Mouse (Mus musculus): ENCODE measurements around the gene Acp7. TPM values are rescaled to one million over a fixed set of nuclear protein-coding genes. Genes with fewer than 3 reads are reported as not detected.
A peak's percentile ranks its signal among the peaks of the same experiment; 100 is the strongest.

Acp7 gene
- polyA plus RNA-seq, 1 experiment, result 3.9 TPM

DNA sequence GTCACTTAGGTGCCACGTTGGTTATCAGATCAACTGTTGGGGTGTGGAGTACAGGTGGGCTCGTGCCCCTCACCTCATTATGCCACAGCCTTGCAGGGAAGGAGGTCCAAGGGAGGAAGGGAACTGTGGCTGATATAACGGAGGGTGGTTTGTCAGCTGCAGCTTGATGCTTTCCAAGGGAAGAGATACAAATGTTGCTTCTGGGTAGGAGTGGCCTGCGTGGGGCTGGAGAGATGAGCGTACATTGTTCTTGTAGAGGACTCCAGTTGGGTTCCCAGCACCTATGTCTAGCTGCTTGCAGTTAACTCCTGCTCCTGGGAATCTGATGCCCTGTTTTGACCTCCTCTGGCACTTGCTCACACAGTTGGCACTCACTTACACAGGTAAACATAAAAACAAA is 28.0 kb downstream of the Acp7 start:
- no peak for DNase-seq (ENCODE audit: extremely low spot score in 1 of 2, low spot score in 1 of 2)

DNA sequence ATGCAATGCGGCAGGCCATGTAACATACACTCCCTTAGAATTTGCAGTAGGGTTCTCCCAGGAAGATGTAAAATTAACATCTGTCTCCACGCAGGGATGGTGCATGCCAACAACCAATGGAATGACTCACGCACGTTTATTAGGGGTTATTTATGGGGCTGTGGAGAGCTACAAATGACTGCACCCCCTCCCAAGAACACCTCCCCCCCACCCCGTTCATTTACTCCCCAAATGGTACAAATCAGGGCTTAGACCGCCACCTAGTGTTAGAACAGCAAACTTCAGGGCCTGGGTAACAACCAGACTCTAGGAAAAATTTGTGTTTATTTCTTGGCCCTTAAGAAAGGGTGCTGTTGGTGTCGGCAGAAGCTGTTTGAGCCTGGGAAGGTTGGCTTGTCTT is 29.5 kb downstream of the Acp7 start:
- DNase-seq (ENCODE audit: extremely low spot score in 1 of 2, low spot score in 1 of 2), result peak in 1 of 2 experiments; percentile 86

DNA sequence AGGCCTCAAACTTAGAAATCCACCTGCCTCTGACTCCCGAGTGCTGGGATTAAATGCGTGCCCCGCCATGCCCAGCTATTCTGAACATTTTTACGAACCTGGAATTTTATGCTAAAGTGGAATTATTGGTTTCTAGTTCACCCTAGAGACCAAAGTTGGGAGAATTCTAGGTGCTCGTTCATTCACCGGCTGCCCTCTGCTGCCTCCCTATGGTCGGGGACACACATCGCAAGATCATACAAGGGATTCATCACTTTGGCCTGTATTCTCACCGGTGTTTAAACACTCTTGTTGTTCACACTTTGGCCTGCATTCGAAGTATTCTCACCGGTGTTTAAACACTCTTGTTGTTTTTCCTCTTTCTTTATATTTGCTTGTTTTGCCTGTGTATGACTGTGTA is 30.1 kb downstream of the Acp7 start:
- DNase-seq (ENCODE audit: extremely low spot score in 1 of 2, low spot score in 1 of 2), result peak in 1 of 2 experiments; percentile 85

DNA sequence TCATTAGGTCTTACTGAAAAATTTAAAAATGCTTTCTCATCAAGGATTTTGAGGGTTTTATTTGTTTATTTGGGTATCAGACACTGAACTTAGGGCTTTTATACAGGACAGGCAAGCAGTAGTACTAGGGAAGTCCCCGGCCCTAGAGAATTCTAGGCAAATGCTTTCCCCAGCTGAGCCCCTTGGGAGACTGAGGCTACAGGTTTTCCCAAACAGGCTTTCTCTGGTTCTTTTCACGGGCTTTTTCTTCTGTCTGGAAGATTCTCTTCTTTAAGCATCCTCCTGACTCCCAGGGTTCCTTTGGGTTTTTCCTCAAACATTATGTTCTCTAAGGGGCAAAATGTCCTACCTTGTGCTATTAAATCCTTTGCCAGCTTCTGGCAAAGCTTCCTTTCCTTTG is 32.2 kb downstream of the Acp7 start:
- DNase-seq (ENCODE audit: extremely low spot score in 1 of 2, low spot score in 1 of 2), result no peak

DNA sequence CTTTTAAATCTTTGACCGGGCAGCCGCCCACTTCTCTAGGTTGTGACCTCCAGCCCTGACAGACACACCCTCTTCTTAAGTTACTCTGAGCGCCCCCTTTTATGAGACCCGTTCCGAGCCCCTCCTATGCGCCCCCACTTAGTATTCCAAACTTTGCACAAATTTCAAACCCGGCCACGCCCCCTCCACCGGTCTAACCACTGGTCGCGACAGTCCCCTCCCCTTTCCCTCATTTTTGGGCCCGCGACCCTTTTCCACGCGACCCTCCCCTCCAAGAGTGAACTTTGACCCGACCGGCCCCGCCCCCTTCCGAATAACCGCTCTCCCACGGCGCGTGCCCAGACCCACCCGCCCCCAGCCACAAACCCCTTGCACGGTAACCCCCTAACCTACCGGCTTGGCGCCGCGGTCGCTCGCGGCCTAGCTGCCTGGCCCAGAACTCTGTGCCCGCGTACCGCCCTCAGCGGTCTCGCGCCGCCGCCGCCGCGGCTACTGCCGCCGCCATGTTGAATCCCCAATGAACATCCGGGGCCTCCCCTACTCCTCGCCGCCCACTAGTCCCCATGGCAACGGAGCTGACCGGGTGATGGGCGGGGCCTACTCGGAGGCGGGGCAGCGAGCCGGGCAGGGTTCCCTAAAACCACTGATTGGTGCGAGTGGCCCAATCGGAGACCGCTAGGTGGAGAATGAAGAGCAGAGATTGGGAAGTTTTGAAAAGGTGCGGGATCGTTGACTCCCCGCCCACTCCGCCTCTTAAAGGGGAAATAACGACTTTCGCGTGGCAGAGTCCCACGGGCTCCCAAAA is 33.3 kb downstream of the Acp7 start, which contains the start of the genes Samd4b and Pak4:
Gene Samd4b, minus strand, starts transcription at position 503 of the 805 bp plus-strand sequence.
Gene Pak4, minus strand, starts transcription at position 544 of the 805 bp plus-strand sequence.
- peak; percentile 98 to 100 for DNase-seq (ENCODE audit: extremely low spot score in 1 of 2, low spot score in 1 of 2)

DNA sequence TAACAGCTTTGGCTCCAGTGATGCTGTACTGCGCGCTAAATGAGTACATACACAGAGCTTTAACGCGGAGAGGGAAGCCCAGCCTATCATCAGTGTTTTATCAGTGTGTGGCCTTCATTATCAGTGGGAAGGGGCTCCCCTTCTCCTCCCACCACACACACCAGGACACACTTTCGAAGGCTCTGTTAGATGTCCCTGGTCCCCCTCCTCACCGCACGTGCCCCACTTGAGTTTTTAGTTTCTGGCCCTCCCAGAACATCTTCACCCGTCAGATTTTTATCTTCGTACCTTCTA is 33.9 kb downstream of the Acp7 start:
- no peak for DNase-seq (ENCODE audit: extremely low spot score in 1 of 2, low spot score in 1 of 2)

DNA sequence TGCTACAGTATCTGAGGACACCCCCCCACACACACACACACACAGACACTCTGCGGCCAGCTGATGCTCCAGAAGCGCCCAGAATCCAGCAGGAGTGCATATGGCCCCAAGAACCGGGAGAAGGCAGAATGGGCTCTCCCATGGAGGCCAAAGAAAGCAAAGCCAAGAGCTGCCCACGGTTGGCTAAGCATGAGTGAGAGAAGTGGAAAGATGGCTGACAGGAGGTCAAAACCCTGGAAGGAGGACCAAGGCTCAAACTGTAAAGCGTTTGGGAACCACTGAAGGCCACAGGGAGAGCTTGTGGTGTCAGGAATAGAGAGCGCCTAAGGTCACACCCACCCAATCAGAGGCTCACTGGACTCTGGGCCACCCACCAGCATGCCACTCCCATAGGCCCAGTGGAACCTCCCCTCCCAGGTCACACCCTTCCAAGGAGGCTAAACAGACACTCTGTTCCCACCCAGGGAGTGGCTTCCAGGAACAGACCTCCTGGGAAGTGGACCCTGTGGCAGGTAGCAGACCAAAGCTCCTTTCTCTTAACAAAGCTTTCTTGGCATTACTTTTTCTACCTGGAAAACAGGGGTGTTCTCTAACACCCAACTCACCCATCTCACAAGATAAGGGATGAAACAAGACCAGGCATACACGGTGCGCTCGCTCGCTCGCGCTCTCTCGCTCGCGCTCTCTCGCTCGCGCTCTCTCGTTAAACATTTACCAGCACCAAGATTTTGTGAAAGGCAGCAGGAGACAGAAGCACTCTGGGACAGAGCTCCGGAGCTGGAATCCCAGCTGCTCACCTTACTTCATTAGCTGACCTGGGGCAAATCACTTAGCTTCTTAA is 34.5 kb downstream of the Acp7 start:
- DNase-seq (ENCODE audit: extremely low spot score in 1 of 2, low spot score in 1 of 2), result no peak

DNA sequence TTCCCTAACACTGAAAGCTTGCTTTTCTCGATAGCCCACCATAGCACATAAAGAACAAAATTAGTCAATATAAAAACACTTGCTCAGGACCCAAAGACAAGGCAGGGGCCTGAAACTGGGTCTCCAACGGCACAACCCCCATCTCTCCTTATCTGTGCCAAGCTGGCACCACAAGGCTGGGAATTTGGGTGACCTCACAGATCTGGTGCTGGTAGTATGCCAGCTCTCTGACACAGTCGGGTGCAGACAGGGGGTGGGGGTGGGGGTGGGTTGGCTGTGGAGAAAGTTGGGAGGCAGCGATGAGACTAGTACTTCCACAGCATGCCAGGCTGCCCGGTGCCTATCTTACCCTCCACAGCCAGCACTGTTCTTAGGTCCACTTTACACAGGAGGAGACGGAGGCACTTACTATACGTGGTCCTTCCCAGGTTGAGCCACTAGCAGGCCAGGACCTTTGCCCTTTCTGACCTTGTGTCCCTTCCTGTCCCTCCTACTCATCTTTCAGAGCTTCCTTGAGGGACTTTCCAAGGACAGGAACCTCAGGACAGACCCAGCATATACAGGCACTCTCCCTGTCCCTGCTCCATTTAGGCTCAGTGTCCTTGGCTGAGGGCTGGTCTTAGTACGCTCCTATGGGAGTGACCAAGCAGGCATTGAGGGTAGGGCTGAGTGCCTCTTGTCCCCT is 35.2 kb downstream of the Acp7 start:
- no peak for DNase-seq (ENCODE audit: extremely low spot score in 1 of 2, low spot score in 1 of 2)

DNA sequence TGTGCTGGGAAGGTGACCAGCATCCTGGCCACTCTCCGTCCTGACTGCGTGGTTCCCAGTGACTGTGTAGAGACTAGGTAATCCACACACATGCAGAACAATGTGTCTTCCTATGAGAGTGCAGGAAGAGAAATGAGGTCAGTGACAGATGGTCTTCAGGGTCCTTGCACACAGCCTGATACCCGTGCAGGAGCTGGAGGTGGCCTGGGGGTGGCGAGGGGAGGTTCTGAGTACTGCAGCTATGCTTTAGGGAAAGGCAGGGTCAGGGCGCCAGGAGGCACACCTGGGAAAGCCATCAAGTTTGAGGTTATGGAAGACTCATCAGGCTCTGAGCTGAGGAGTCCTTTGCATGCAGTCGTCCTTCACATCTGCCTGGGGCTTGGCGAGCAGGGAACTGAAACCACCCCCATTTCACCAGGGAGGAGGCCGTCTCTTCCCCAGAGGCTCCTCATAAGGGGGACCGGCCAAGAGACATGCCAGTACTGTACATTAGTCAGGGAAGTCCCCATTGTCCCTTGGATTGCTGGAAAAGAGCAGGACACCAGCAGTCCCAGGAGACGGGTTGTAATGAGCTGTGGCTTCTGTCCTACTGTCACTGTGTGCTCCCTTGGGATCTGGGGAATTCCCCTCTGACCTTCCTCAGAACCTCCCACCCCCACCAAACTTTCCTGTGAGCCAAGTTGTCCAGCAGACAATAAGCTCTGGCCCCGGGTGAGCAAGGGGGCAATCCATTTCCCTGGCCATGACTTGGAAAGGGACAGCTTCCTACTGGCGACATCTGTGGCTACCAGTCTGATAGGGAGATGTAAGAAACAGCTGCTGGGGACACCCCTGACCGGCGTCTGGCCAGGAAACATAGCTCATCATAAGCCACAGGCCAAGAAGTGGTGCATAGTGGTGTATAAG is 37.7 kb downstream of the Acp7 start:
- DNase-seq (ENCODE audit: extremely low spot score in 1 of 2, low spot score in 1 of 2), result no peak

DNA sequence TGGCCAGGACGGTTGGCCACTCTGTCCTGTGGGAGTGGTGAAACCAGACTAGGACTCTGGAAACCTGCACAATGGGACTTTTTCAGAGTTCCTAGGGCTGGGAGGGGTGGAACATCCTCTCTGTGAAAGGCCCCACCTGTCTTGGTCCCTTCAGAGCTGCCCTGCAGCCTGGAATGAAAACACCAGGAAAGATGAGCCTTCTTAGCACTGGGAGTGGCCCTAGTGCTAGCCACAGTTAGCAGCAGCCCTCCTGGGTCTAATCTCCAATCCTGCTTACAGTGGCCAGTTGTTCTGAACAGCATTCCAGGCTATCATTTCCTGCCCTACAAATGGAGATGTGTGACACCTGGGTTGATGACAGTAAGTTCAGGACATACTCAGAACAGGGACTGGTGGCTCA is 39.3 kb downstream of the Acp7 start:
- no peak for DNase-seq (ENCODE audit: extremely low spot score in 1 of 2, low spot score in 1 of 2)

DNA sequence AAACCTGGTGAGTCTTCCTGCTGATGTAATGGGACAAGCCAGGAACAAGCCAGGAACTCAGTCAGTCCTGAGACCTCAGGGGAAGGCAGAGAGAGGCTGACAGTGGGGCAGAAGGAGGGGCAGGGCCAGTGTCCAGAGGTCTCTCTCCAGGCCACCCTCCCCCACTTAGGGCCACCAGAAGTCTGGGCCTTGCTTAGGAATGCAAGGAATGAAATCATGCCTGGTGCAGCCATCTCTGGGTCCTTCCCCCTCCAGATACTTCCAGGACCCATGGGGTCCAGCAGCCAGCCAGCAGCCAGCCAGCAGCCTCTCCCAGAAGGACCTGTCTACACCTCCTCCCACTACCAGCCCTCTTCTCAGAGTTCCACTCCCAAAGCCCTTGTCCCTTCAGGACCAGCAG is 43.5 kb downstream of the Acp7 start:
- no peak for DNase-seq (ENCODE audit: extremely low spot score in 1 of 2, low spot score in 1 of 2)

DNA sequence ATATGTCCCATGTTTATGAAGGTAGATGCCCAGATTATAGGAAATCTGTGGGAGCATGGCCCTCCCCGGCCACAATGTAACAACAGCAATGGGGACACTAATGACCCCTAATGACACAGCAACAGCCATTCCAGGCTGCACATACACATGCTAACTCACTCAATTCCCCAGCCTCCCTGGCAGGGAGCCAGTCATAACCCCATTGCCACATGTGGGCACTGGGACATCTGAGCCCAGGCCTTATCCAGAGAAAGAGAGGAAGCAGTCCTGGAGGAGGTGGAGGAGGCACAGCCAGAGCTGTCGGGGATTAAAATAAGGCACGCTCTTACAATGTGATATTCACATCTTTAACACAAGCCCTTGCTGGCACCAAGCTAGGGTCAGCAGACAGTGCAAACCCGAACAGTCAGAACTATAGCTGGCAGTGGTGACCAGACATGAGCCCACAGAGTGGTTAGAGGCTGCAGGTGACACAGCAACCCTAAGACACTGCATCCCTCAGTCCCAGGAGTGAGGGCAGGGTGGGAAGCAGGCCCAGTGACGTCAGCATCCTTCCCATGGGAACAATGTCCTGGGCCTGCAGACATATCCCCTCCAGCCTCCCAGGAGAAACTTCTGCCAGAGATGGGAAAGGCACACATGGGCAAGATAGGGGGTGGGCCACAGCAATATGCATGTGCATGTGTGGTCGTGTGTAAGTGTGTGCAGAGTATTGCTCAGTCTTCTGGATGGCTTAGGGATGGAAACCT is 44.3 kb downstream of the Acp7 start:
- no peak for DNase-seq (ENCODE audit: extremely low spot score in 1 of 2, low spot score in 1 of 2)

DNA sequence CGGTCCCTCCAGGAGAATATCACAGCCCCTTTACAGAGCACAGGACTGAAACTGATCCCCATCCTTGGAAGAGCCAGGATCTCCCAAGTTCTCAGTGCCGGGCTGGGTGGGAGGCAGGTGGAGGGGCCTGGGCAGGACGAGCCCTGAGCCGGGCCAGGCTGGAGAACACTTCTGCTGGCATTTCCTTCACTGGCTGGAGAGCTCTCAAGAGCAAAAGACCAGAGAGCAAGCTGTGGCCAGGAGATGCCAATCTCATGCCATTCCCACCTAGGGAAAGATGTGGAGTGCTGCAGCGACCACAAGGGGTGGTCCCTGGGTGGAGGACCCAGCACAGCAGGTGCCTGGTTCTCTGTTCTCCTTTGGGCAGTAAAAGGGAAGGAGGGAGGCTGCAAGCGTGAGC is 46.1 kb downstream of the Acp7 start:
- DNase-seq (ENCODE audit: extremely low spot score in 1 of 2, low spot score in 1 of 2), result no peak

DNA sequence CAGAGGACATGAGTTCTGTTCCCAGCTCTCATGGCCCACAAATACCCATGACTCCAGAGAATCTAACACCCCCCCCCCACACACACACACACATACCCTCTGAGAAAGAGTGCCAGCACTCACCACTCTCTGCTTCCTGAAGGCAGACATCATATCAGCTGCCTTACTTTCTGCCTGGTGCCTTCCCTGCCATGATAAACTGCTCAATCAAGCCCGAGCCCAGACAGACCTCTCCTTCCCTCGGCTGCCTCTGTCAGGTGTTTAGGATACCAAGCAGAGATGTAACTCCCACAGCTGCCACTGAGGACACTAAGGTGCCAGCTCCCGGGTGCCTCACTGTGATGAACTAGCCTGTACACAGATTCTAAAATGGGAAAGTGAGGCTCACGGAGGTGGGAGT is 46.7 kb downstream of the Acp7 start:
- DNase-seq (ENCODE audit: extremely low spot score in 1 of 2, low spot score in 1 of 2), result no peak

DNA sequence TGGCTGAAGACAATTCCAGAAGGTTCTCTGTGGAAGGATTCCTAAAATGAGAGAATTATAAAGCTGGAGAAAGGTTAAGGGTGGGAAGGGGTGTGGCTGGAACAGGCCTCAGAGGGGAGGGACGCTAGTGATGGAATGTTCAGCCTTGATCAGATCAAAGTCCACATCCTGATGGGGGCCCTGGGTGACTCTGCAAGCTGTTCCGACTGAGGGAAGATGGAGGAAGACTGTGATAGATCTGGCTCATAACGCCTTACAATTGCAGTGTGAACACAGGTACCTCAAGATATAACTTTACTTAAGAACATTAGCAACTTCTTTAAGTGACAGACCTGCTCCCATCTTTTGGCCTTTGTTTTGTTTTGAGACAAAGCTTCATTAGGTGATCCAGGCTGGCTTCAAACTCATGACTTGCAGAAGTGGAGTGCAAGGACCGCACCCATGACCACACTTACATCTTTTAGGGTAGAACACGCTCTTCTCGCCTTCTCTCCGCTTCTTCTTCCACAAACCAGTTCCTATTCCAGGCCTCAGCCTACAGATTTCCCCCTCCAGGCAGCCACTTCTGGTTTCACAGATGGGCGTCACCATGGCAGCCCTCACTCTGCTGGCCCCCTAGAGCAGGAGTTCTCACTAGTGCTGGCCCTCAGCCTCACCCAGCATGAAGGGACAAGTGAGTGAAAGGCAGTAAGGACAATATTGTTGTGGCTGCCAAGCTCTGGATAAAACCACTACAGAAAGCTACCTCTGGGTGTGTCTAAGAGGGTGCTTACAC is 47.4 kb downstream of the Acp7 start:
- DNase-seq (ENCODE audit: extremely low spot score in 1 of 2, low spot score in 1 of 2), result peak in 1 of 2 experiments; percentile 43

DNA sequence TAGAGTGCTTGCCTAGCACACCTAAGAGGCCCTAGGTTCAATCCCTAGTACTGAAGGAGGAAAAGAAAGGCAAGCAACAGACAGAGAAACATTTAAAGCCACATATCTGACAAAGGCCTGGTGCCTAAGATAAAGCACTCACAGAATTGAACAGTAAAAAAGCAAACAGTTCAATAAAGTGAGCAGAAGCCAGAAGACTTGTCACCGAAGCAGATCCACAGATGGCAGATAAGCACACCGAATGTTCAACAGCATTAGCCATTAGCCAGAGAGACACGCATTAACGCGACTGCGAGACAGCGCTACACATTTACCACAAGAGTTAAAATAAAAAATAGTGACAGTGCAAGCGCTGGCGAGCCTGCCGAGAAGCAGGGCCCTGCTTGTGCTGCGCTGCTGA is 48.3 kb downstream of the Acp7 start:
- DNase-seq (ENCODE audit: extremely low spot score in 1 of 2, low spot score in 1 of 2), result no peak

DNA sequence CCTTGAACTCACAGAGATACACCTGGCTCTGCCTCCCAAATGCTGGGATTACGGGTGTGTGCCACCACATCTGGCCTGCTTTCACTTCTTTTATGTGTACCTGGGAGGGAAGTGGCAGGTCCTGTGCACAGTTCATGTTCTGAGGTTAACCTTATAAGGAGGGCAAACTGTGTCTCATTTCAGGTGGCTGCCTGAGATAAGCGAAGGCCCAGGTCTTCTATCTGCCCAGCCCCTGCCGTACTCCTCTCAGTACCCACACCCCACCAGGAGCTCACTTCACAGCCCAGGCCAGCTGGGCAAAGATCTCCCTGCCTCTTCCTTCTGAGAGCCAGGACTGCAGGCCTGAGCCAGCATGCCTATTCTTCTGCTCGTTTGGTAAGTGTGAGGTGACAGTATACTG is 49.4 kb downstream of the Acp7 start:
- DNase-seq (ENCODE audit: extremely low spot score in 1 of 2, low spot score in 1 of 2), result no peak

DNA sequence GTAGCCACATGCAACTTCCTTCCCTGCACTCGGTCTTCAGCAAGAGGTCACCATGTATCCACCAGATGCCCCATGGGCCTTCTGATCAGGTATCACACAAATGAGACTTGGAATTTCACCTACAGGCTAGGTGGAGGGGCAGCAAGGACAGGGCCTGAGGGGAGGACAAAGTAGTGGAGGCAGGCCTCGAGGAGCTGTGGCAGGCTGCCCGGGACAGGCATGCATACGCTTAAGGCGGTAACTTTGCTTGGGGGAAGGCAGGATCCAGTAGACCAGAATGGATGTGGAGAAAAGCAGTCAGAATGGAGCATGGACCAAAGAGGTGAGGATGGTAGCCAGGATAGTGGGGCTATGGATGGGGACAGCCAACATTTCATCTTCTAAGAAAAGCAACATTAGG is 51.3 kb downstream of the Acp7 start:
- no peak for DNase-seq (ENCODE audit: extremely low spot score in 1 of 2, low spot score in 1 of 2)

DNA sequence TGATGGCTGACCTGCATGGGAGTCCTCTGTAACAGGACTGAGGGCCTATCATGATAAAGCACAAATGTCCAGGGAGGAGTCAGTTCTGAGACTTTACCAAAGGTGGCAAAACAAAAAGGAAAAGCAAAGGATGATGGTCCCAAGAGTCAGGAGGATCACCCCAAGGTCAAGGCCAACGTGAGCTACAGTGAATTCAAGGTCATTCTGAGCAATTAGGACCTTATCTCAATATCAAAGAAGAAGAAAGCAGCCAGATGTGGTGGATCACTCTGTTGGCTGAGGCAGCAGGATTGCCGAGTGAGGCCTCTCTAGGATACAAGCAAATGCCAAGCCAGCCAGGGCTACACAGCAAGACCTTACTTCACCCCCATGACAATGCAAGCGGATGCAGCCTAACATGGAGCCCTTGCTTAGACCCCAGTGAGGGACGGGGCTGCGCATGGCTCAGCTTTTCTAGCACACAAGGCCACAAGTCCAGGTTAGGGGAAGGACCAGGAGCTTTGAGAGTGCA is 52.5 kb downstream of the Acp7 start:
- no peak for DNase-seq (ENCODE audit: extremely low spot score in 1 of 2, low spot score in 1 of 2)

All from frontal cortex, adult 2 months (tissue).